ENCODE assay signal across 21 mouse cellular contexts in genomic region chr10:40950176-40950575, GRCm38 (mm10).
"Had no signal": no experiment of that assay in that cellular context is flagged by ENCODE, and none has a peak within 500 bp of the region (broad histone marks: within the 10 kb centered on the region; RNA-seq: fewer than 3 reads in every experiment).

No protein-coding gene starts in this region.

- H3K36me3 ChIP-seq: liver, embryonic 13.5 days; lung, embryonic 15.5 days had no signal

- H3K4me2 ChIP-seq: liver, embryonic 13.5 days; lung, embryonic 15.5 days; midbrain, embryonic 13.5 days; neural tube, embryonic 13.5 days had no signal

- H3K27me3 ChIP-seq: liver, embryonic 13.5 days; lung, embryonic 15.5 days; megakaryocyte, embryonic 14.5 days; midbrain, embryonic 13.5 days; neural tube, embryonic 13.5 days had no signal

- H3K4me3 ChIP-seq: left cerebral cortex, adult 2 months; liver, embryonic 13.5 days; lung, embryonic 15.5 days; megakaryocyte, embryonic 14.5 days; midbrain, embryonic 10.5 days; midbrain, embryonic 13.5 days; myocyte; neural tube, embryonic 13.5 days had no signal

- ATAC-seq: intestine, postnatal 0 days; midbrain, embryonic 13.5 days; midbrain, embryonic 16.5 days had no signal

- H3K4me1 ChIP-seq: liver, embryonic 13.5 days; lung, embryonic 15.5 days; megakaryocyte, embryonic 14.5 days; neural tube, embryonic 13.5 days had no signal

- H3K27ac ChIP-seq: left cerebral cortex, adult 2 months; liver, embryonic 13.5 days; lung, embryonic 15.5 days; midbrain, embryonic 10.5 days; midbrain, embryonic 13.5 days; neural tube, embryonic 13.5 days had no signal

- H3K9me3 ChIP-seq: liver, embryonic 13.5 days; lung, embryonic 15.5 days; megakaryocyte, embryonic 14.5 days; midbrain, embryonic 10.5 days; midbrain, embryonic 13.5 days; neural tube, embryonic 13.5 days had no signal

- DNase-seq: kidney, adult 9 months; kidney, postnatal 36 days; layer of hippocampus, adult 9-11 months; layer of hippocampus, postnatal 36 days; liver, embryonic 13.5 days; lung, postnatal 10 days; lung, postnatal 36 days; retina, postnatal 1 day; right cerebral cortex, postnatal 25 days; spleen, adult 18-20 months; thymus, adult 18-20 months; thymus, postnatal 36 days had no signal

- H3K9ac ChIP-seq: liver, embryonic 13.5 days; lung, embryonic 15.5 days; midbrain, embryonic 13.5 days; neural tube, embryonic 13.5 days had no signal
